Mouse (Mus musculus): ENCODE measurements at regions not wholly inside any gene's neighbourhood (a gene's known extent, or its start where the extent isn't known, plus 50 kb on each side); places are given as distances from the start of the nearest gene placed in this dataset.

DNA sequence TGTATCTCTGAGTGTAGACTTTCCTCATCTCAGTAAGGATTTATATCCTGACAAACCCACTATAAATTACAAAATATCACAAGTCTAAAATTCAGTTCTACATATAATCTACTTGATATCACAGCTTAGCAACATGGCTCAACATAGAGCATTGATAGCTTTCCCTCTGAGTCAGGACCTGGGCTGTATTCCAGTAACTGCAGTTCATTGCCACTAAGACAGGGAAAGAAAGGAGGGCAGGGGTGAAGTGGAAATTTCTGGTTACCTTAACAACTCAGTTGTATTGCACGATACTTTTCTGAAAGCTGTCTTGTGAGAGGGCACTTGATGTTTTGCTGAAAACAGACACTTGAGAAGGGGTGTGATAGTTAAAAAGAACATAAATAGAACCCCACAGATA is 635.0 kb downstream of the Utrn start:
- CTCF ChIA-PET: no interaction called here

- CTCF ChIA-PET: no interaction called here
These were observed 620.3 kb downstream of the Utrn start for GRCm38 (mm10) chr10:12248853-12249252.

- CTCF ChIA-PET: no interaction called here
These were observed 615.9 kb downstream of the Utrn start for GRCm38 (mm10) chr10:12253274-12253673.

DNA sequence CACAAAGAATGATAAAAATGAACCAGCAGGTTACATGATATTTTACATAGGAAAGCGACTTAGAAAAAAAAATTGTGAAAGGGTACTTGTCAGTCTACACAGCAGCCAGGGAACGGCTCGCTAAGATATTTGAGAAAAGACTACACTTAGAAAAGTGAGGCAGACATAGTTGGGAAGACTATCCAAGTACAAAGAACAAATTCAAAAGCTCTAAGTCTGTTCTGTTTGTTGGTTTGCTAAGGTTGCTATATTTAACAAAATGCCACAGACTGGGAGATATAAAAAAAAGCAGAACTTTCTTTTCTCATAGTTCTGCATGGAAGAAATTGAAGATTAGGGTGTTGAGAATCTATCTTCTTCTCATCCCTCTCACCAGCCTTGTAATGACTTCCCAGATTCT is 583.5 kb downstream of the Utrn start:
- CTCF ChIA-PET: no interaction called here

DNA sequence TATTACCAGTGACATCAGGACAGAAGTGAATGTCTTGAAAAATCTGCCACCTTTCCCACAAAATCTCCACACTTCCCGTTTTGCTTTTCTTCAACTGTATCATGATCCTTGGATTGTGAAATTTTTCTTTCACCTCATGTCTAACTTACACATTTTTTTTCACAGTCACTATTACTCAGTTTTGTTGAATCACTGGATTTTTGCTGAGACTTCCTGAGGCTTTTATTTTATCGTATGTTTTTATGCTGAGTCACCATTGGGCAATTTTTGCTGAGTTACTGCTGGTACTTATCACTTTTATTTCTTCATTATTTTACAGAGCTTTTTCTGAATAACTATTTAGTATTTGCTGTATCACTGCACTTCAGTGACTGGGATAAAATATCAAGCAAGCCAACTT is 570.3 kb downstream of the Utrn start:
- CTCF ChIA-PET: no interaction called here

GRCm38 (mm10) chr10:12302396-12302795 is 566.8 kb downstream of the Utrn start:
- CTCF ChIA-PET: no interaction called here

GRCm38 (mm10) chr10:12320311-12320710 is 548.9 kb downstream of the Utrn start:
- CTCF ChIA-PET: no interaction called here
